Mouse (Mus musculus) gastrocnemius, postnatal 36 days (tissue): ENCODE data around the gene Thoc5. TPM values are rescaled to one million over a fixed set of nuclear protein-coding genes. Genes with fewer than 3 reads are reported as not detected.
A peak's percentile ranks its signal among the peaks of the same experiment; 100 is the strongest.

Experiments
- DNase-seq, 2 experiments: peaks; one replicate each; pipeline ENCODE4 v3.0.0; 2022
- intact Hi-C: fragments of 180-260 bp; cut with DNase I; formaldehyde crosslinking; loops from one replicate; pipeline ENCODE4 v1.15.1; 2025
- long read RNA-seq, 2 experiments: library from polyadenylated mRNA; stranded (forward); transcript quantifications; one replicate each; pipeline ENCODE4 v2.0.0; 2021
- total RNA-seq, 2 experiments: library from RNA; stranded (reverse); gene quantifications; 2 replicates each; pipeline ENCODE4 v1.2.3; 2021

The Thoc5 gene
- total RNA-seq: 10 to 100 TPM; 12.9 to 14.0 TPM
- long read RNA-seq, experiment 1, partial matches to known transcripts: 2 of 7 reads
- long read RNA-seq, experiment 1, other reads (novel, unspliced or antisense): 4 of 7 reads
- long read RNA-seq, experiment 2, partial matches to known transcripts: 0 of 2 reads
- long read RNA-seq, experiment 2, other reads (novel, unspliced or antisense): 2 of 2 reads

DNA sequence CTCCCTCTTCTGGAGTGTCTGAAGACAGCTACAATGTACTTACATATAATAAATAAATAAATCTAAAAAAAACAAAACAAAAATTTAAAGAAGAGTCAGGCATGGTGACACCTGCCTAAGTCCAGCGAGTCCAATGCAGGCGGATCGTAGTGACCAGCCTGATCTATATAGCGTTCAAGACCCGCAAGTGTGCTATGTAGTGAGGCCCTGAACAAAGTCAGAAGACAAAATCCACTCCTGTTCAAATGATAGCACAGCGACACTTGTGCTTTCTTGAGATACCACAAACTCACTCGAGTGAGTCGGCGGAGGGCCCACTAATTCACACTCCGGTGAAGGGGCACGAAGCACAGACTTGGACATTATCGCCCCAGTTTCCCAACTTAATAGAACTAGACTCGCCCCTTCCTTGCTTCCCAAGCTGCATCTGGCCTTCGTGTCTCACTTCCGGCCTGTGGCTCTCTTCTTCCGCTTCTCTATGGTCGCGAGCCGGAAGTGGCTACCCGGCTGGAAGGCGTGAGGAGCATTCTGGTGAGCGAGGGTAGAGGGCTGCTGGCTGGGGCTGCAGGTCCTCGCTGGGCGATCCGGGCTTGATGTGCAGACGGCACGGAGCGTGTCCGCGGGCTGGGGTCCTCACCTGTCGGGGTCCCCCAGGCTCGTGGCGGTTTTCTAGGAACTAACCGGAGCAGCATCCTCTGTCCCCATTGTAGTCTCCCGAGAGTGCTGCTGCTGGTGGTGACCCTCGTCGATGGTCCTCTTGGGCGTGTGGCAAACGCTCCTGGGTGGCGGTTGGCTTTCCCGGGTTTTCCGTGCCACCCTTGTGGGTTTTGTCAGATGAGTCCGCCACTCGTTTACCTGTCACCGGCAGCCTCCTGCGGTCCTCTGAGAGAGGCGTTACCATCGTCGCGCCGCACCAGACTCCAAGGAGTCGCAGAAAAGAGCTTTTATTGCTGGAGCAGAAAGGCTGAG, at the start of gene Thoc5:
Gene Thoc5, plus strand, starts transcription at position 473 of the 969 bp plus-strand sequence.
- intact Hi-C loops: no loop called here
- peak; percentile 60 to 63 for DNase-seq

DNA sequence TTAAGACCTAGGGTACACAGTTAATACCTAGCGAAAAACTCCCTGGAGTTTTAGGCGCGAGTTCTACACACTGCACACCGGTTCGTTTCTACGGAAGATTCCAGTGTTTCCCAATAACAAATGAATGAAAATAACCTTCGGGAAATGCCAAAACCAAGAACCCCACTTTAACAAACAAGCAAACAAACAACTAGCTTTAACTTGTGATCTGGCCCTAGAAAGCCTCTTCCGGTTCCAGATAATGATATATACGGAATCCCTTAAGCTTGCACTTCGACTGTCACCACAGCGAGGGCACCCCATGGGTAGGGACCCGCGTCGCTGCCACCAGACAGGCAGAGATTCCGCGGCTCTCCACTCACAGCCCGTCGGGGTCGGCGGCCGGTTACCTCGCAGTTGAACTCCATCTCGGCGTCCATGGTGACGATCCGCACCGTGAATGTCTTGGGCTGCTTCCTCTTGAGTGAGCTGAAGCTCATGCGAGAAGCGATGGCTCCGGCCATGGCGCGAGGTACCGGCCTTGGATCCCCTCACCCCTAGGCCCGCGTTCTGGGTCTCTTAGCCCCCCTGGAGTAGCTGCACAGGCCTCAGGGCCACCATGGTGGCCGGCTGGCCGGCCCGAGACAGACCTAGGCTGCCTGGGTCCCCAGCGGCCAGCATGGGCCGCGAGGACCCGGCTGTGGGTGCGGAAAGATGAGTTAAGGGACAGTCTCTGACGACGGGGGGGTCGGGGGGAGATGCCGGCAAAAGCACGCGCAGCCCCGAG, 46.5 kb upstream of the Thoc5 start:
- peak in 1 of 2 experiments; percentile 47 for DNase-seq
- intact Hi-C loops: no loop called here

DNA sequence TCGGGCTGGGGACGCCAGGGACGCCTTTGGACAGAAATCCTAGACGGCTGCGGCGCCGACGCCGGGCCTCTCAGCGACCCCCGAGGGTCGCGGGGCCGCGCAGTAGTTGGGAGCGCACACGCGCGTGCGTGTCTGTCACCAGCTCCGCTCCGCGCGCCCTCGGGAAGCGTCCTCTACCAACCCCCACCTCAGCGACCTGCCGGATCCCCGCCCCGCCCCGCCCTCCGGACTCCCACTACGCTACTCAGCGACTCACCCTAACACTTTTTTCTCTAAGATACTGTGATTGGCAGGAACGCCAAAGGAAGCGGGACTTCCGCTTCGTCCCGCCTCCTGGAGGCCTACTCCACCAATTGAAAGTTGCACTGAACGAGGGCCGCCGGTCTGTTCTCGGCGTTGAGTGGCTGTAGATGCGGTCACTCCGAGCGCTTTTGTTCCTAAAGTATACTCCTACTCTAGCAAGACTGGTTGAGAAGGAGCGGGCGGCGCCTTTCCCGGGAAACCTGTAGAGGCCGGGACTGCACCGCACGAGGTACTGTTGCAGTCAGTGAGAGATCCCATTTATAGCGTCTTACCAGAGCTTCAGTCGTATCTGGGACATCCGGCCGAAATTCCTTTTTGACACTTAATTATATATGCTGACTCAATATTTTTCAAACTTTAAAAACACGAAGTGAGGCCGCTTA, 45.7 kb upstream of the Thoc5 start, which contains the start of gene Nf2:
Gene Nf2, minus strand, starts transcription at position 279 of the 686 bp plus-strand sequence.
- intact Hi-C loops: no loop called here
- DNase-seq: peak; percentile 94 to 96

DNA sequence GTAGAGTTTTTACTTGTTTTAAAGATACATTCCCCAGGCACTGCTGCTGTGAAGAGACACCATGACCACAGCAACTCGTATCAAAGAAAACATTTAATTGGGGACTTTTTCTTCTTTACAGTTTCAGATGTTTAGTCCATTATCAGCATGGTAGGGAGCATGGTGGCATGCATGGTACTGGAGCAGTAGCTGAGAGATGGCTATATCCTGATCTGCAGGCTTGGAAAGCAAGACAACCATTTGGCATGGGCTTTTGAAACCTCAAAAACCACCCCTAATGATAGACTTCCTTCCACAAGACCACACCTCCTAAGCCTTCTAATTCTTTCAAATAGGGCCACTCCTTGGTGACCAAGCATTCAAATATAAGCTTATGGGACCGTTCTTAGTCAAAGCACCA, 44.7 kb upstream of the Thoc5 start:
- no peak for DNase-seq
- intact Hi-C loops: no loop called here

DNA sequence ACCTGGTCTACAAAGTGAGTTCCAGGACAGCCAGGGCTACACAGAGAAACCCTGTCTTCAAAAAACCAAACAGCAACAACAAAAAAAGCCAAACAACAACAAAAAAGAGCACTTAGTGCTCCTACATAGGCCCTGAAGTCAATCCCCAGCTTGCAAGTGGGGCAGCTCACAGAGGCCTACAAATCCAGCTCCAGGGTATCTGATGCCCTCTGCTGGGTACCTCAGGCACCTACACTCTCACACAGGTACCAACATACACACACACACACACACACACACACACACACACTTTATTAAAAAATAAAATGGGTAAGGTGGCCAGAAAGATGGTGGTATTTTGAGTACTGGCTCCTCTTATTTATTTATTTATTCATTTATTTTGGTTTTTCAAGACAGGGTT, 42.1 kb upstream of the Thoc5 start:
- intact Hi-C loops: no loop called here
- no peak for DNase-seq

DNA sequence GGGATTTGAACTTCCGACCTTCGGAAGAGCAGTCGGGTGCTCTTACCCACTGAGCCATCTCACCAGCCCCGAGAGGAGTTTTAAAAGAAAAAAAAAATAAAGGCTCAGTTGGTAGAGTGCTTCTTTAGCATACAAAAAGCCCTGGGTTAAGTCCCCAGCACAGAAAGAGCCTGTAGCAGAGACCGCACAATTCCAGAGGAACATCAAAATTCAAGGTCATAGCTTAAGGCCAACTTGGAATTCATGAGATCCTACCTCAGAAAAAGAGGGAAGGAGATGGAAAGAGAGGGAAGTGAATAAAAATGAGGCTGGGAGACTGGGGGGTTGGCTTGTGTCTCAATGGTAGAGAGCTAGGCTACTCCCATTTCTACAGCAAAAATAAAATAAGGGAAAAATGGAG, 40.9 kb upstream of the Thoc5 start:
- intact Hi-C loops: no loop called here

DNA sequence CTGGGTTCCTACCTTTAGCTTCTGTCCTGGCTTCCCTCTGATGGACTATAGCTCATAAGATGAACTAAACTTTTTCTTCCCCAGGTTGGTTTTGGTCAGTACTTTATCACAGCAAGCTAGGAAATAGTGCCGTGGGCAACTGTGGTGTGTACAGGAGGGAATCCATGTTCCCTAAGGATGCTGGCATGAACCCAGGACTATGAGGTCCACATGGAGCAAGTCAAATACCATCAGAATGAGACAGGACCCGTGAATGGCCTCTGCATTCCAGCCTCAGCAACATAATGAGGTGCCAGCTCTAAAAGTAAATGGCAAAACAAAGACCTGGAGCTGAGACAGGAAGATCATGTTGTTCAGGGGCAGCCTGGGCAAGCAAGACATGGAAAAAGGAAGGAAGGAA, 36.7 kb upstream of the Thoc5 start:
- intact Hi-C loops: no loop called here
- DNase-seq: no peak

More for the DNA sequence above, 40.9 kb upstream of the Thoc5 start:
- DNase-seq: no peak

DNA sequence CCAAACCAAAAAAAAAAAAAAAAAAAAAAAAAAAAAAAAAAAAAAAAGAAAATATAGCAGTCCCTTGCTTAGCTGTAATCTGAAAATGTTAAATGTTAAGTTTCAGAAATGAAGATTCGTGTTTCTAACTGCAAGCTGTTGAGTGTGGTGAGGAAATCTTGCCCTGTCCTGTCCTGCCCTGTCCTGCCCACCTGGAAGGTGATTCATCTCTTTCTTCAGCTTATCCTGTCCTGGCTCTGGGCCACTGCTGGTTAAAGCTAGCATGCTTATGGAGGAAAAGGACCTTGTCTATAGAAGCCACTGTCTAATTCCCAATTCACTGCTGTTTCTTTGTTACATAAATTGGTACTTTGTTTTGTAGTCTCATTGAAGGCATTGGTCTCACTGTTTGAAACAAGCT, 34.1 kb upstream of the Thoc5 start:
- intact Hi-C loops: loop anchor here (10.0 kb wide), 1 partner anchor 426 kb away; no protein-coding TSS in a partner anchor
- no peak for DNase-seq

DNA sequence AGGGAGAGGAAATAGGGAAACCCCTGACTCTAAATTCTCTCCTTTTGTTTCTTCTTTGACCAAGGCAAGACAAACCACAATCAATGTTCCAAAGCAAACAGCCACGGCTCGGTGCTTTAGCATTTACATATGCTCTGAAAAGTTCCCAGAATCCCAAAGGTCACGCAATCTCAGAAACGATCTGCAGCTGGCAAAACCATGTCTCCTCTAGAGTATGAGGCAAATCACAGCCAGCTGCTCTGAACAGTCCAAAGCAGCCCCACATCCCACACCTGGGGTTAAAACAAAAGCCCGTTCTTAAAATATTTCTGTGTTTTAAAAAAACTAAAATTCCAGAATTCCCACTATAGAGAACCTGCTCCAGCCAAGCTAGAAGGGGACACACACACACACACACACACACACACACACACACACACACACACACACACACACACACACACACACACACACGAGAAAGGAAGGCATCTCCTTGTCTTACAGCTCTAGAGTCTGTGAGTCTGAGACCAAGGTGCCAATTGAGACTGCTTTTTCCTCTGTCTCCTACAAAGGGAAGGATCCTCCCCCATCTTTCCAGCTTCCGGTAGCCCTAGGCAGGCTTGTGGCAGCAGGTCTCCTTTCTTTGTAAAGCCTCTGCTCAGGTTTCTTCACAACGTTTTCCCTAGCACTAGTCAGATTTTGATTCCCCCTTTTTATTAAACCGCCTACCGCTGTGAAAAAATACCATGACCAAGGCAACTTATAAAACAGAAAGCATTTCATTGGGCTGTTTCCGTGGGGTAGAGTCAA, 33.1 kb upstream of the Thoc5 start:
- no peak for DNase-seq
- intact Hi-C loops: loop anchor here (10.0 kb wide), 1 partner anchor 427 kb away; no protein-coding TSS in a partner anchor

DNA sequence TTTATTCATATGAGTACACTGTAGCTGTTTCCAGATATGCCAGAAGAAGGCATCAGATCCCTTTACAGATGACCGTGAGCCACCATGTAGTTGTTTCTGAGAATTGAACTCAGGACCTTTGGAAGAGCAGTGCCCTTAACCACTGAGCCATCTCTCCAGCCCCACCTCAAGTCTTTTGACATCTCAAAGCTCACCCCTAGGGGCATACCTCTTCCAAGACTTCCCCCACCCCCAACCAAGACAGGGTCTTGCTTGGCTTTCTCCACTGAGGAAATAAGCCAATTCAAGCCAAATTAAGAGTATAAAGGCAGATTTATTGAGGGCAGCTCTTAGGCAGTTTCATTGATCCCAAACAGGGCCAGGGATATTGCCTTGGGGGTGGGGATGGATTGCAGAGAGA, 32.4 kb upstream of the Thoc5 start:
- intact Hi-C loops: loop anchor here (10.0 kb wide), 1 partner anchor 428 kb away; no protein-coding TSS in a partner anchor
- no peak for DNase-seq

DNA sequence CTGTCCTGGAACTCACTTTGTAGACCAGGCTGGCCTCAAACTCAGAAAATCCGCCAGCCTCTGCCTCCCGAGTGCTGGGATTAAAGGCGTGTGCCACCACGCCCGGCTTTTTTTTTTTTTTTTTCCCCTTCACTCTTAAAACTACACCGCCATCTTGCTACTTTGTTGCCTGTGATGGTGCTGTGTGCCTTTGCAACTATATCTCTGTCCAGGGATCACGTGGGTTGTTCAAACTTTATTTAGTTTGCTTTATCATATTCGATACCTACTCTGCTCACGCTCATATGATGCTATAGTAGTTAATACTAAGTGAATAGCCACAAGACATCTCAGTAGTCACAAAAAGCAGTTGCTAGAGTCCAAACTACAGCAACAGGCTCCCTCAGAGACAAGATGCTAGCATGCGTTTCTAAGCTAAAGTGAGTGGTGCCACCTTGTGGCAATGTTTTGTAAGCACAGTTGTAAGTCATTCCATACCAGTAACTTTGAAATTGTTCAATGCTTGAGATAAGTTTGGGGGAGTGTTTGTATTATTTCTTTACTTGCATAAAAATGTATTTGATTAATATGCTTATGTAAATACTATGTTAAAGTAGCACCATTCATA, 29.4 kb upstream of the Thoc5 start:
- peak in 1 of 2 experiments; percentile 19 for DNase-seq
- intact Hi-C loops: loop anchor here (10.0 kb wide), 1 partner anchor 431 kb away; no protein-coding TSS in a partner anchor

DNA sequence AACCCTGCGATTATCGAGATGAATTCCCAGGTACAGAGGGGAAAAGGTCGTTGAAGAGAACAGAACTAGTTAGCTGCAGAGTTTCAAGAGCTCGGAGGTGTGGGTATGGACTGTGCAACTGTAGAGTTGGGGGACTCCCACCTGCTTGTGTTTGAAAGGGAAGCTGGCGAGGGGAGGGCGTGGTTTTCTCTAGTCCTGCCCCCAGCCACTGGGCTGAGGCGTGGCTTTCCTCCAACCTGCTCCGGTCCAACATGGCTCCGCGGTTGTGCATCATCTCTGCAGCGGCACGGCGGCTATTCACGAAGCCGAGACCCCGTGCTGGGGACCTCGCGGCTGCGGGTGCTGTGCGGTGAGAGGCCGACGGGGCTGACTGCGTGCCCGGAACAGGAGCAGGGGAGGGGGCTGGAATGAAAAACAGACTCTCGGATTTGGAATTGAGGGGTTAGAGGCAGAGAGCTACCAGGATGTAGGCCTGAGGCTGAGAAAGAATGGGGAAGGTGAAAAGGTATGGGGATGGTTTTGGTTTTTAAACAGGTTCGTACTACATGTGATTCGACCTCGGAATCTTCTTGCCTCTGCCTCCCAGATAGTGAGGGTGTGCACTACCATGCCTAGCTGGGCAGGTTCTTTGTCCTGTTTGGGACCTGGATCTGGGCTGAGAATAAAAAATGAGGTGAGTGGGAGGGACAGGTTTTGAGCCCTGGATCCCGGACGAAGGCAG, 21.2 kb upstream of the Thoc5 start, which contains the start of gene Nipsnap1:
Gene Nipsnap1, plus strand, starts transcription at position 197 of the 721 bp plus-strand sequence.
- intact Hi-C loops: no loop called here
- peak; percentile 26 to 39 for DNase-seq

DNA sequence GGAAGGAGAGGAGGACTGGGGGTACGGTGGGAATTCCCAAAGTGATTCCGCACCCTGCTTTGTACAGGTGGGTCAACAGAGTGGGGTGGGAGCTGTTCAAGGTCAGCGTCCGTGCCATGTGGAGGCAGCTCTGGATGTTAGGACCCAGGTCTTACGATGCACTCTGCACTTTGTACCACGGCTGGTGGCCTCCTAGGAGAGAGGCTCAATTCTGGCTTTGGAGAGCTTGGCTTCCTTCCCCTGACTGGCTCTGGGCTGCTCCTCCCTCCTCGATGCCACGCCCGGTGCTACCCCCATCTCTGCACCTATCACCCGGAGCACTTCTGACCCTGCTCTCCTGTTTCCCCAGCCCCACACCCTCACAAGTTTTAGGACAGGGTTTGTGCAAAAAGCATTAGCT, 20.6 kb upstream of the Thoc5 start:
- intact Hi-C loops: no loop called here
- DNase-seq: no peak

DNA sequence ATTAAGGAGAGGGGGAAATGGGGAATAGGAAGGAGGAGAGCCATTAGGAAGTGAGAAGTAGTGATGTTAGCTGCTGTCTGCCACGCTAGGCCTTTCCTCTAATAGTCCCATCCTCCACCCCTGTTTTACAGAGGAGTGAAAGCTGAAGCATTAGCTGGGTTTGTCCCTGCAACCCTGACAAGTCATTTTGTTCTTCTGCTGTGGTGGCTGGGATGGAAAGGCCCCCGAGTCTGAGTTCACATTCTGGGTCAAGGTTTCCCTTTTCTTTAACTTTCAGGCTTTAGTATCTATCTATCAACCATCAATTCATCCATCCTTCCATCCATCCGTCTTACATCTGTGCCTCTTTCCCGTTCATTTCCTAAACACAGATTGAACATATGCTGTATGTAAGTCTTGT, 14.0 kb upstream of the Thoc5 start:
- intact Hi-C loops: no loop called here
- DNase-seq: no peak

DNA sequence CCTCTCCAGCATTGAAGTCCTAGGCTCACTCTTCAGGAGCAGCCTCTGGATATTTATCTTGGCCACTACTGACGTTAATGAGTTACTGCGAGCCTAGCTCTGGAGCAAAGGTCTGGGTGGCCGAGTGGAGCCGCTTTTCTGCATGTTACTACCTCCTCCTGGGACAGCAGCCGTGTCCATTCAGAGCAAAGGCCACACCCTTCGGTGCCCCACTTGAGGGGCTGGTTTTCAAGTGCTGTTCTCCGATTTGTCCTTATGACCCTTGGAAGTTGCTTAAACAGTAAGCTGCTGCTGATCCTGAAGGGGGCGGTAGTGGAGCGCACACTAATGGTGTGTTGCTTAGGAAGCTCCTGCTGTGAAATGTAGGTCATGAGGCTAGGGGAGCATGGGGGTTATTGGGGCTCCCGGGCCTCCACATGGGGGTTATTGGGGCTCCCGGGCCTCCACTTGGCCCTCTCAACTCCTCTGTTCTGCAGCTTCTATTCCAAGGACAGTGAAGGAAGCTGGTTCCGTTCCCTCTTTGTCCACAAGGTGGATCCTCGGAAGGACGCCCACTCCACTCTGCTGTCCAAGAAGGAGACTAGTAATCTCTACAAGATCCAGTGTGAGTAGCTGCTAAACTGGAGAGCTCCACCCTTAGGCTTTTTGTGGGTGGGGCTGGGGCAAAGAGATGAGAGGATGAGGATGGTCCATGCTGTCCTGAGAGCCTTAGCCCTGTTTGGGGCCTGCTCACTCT, 12.1 kb upstream of the Thoc5 start:
- intact Hi-C loops: no loop called here
- DNase-seq: no peak

DNA sequence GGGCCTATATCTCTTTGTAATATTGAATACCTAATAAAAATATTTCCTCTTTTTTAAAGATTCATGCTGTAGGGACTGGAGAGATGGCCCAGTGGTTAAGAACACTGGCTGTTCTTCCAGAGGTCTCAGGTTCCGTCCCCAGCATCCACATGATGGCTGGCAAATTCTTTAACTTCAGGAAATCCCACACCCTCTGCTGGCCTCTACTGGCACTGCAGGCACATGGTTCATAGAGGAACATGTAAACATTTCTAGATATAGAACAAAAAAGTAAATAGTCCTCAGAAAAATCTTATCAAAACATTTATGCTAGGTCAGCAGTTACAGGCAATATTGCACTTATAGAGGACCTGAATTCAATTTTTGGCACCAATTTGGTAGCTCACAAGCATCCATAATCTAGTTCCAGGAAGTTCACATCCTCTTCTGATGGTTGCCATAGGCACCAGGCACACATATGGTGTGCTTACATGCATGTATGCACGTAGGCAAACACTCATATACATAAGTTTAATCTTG, 9.7 kb upstream of the Thoc5 start:
- DNase-seq: peak in 1 of 2 experiments; percentile 24
- intact Hi-C loops: no loop called here

DNA sequence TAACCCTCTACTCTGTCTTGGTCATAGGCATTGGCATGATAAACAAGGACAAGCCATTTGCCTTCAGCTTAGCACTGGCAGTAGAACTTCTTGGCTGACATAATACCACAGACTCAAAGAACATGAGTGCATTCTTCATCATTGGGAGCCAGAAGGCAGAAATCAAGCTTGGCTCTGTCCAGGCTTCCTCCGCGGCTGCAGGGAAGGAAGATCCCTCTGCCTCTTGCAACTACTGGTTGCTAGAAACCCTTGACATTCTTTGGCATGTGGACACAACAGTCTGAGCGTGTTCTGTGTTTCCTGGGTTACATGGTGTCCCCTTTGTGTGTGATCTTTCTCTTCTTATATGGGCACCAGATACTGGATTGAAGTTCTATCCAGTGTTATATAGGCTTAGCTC, 8.1 kb upstream of the Thoc5 start:
- no peak for DNase-seq
- intact Hi-C loops: no loop called here
